Mouse (Mus musculus): ENCODE data around the gene Smpdl3b. TPM values are rescaled to one million over a fixed set of nuclear protein-coding genes. Genes with fewer than 3 reads are reported as not detected.
"Not testable (repeated sequence)": the region's sequence is repeated elsewhere in the genome, so short reads cannot be mapped to it uniquely, and the experiment has no call there.

Smpdl3b gene
- total RNA-seq (2021): under 1 TPM; 0.42 to 0.74 TPM
- long read RNA-seq, experiment 1, partial matches to known transcripts: 0 of 1 reads
- long read RNA-seq, experiment 1, other reads (novel, unspliced or antisense): 1 of 1 reads
- long read RNA-seq, experiment 2, partial matches to known transcripts: 0 of 1 reads
- long read RNA-seq, experiment 2, other reads (novel, unspliced or antisense): 0 of 1 reads

GRCm38 (mm10) chr4:132756974-132757373 lies at the start of gene Smpdl3b:
Smpdl3b (minus strand) TSS chr4:132757252.
- peak; percentile 58 to 69 for DNase-seq
- intact Hi-C loops (cut with DNase I): no loop called here

GRCm38 (mm10) chr4:132806620-132807191 lies 49.7 kb upstream of the Smpdl3b start:
- no peak for DNase-seq
- intact Hi-C loops (cut with DNase I): no loop called here

- DNase-seq: no peak
- intact Hi-C loops (cut with DNase I): no loop called here
Observed at GRCm38 (mm10) chr4:132805599-132806197, 48.6 kb upstream of the Smpdl3b start.

GRCm38 (mm10) chr4:132805146-132805545 lies 48.1 kb upstream of the Smpdl3b start:
- DNase-seq: no peak
- intact Hi-C loops (cut with DNase I): no loop called here

- DNase-seq: no peak
- intact Hi-C loops (cut with DNase I): no loop called here
Observed at GRCm38 (mm10) chr4:132804331-132804730, 47.3 kb upstream of the Smpdl3b start.

GRCm38 (mm10) chr4:132803876-132804275 lies 46.8 kb upstream of the Smpdl3b start:
- intact Hi-C loops (cut with DNase I): no loop called here
- DNase-seq: no peak

GRCm38 (mm10) chr4:132803212-132803611 lies 46.2 kb upstream of the Smpdl3b start:
- intact Hi-C loops (cut with DNase I): no loop called here
- no peak for DNase-seq

- peak in 1 of 2 experiments; percentile 34 for DNase-seq
- intact Hi-C loops (cut with DNase I): no loop called here
Observed at GRCm38 (mm10) chr4:132802171-132802637, 45.2 kb upstream of the Smpdl3b start.

GRCm38 (mm10) chr4:132801176-132802077 lies 44.4 kb upstream of the Smpdl3b start:
- DNase-seq: no peak
- intact Hi-C loops (cut with DNase I): no loop called here

GRCm38 (mm10) chr4:132799845-132800244 lies 42.8 kb upstream of the Smpdl3b start:
- no peak for DNase-seq
- intact Hi-C loops (cut with DNase I): no loop called here

- intact Hi-C loops (cut with DNase I); DNase-seq: not testable (repeated sequence)
Observed at GRCm38 (mm10) chr4:132798666-132799065, 41.6 kb upstream of the Smpdl3b start.

- intact Hi-C loops (cut with DNase I): no loop called here
- no peak for DNase-seq
Observed at GRCm38 (mm10) chr4:132798028-132798427, 41.0 kb upstream of the Smpdl3b start.

GRCm38 (mm10) chr4:132797461-132797860 lies 40.4 kb upstream of the Smpdl3b start:
- no peak for DNase-seq
- intact Hi-C loops (cut with DNase I): no loop called here

- intact Hi-C loops (cut with DNase I): no loop called here
- peak; percentile 65 to 80 for DNase-seq
Observed at GRCm38 (mm10) chr4:132796196-132796886, 39.3 kb upstream of the Smpdl3b start, which contains the start of gene Themis2. Themis2 (minus strand) TSS chr4:132796387.

GRCm38 (mm10) chr4:132795171-132795570 lies 38.1 kb upstream of the Smpdl3b start:
- no peak for DNase-seq
- intact Hi-C loops (cut with DNase I): no loop called here

GRCm38 (mm10) chr4:132794760-132795159 lies 37.7 kb upstream of the Smpdl3b start:
- intact Hi-C loops (cut with DNase I): no loop called here
- no peak for DNase-seq

- intact Hi-C loops (cut with DNase I): no loop called here
- no peak for DNase-seq
Observed at GRCm38 (mm10) chr4:132794028-132794427, 37.0 kb upstream of the Smpdl3b start.

GRCm38 (mm10) chr4:132793322-132794004 lies 36.4 kb upstream of the Smpdl3b start:
- intact Hi-C loops (cut with DNase I); DNase-seq: not testable (repeated sequence)

GRCm38 (mm10) chr4:132789731-132790130 lies 32.7 kb upstream of the Smpdl3b start:
- intact Hi-C loops (cut with DNase I): no loop called here
- DNase-seq: no peak

GRCm38 (mm10) chr4:132785228-132785627 lies 28.2 kb upstream of the Smpdl3b start:
- intact Hi-C loops (cut with DNase I): no loop called here
- no peak for DNase-seq

Measured in gastrocnemius, postnatal 36 days (tissue).